Mouse (Mus musculus) layer of hippocampus, postnatal 25 days (tissue): ENCODE measurements around the gene H2-D1. TPM values are rescaled to one million over a fixed set of nuclear protein-coding genes. Genes with fewer than 3 reads are reported as not detected.
"Not testable (repeated sequence)": the region's sequence is repeated elsewhere in the genome, so short reads cannot be mapped to it uniquely, and the experiment has no call there.

Source experiments
- DNase-seq, 2 experiments: peaks; one replicate each; pipeline ENCODE4 v3.0.0; 2022; ENCODE audit warnings: mixed read lengths in 2 of 2, low spot score in 1 of 2; ENCODE audit errors: extremely low spot score in 1 of 2
- microRNA-seq, 2 experiments: library from miRNA; unstranded; fragments of <30 nt; microRNA quantifications; one replicate each; pipeline ENCODE4 v1.2.0; 2021
- total RNA-seq, 2 experiments: library from RNA; stranded (reverse); gene quantifications; 2 replicates each; pipeline ENCODE4 v1.2.3; 2021

Gene H2-D1
- total RNA-seq, 2 experiments from 2014 or later: 14.6 to 15.9 TPM

DNA sequence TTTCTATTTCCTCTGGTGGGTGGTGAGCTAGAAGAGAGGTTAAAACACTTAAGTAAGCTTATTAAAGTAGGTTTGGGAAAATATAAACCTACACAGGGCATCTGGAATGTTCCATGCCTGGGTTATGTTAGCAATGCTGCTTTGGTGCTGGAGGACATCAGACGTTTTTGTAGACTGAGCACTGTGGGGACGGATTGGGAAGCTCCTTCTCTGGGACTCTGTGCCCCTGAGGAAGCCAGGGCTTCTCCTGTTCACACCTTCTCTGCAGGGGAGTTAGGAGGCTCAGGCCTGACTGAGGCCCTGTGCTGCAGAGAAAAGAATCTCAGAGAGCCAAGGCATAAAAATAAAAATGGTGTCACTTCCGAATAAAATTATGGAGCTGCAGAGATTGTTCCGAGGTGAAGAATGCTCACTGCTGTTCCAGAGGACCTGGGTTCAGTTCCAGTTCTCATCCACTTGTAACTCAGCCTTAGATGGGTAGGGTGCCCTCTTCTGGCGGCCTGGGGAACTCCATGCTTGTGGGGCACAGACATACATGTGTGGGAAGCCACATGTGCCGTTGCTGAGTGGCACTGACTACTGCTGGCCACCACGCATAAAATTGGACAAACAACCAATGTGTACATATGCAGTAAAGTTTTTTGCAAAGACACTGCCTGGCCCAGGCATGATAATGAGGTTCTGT is 37.9 kb downstream of the H2-D1 start:
- not testable (repeated sequence) for DNase-seq

- peak; percentile 95 to 100 for DNase-seq
Observed at GRCm38 (mm10) chr17:35301645-35302258, 39.2 kb downstream of the H2-D1 start.

GRCm38 (mm10) chr17:35303271-35303670 is 40.7 kb downstream of the H2-D1 start:
- no peak for DNase-seq

GRCm38 (mm10) chr17:35303756-35304350 is 41.3 kb downstream of the H2-D1 start:
- no peak for DNase-seq

DNA sequence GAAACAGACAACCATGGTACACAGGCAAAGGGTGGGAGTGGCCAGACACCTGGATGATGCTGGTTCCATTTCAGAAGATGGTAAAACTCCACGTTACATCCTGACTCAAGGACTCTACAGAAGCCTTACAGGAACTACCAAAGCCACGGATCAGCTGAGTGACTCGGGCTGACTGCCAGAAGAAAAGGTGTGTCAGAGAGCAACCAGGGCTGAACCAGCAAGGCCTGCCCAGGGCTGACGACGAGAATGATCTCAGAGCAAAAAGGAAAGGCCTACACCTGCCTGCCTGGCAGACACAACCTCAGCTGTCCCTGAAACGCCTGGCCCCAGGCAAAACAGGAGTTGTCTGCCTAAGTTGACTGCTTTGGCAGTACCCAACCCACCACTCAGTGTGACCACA is 41.9 kb downstream of the H2-D1 start:
- DNase-seq: no peak

- not testable (repeated sequence) for DNase-seq
Observed at GRCm38 (mm10) chr17:35304921-35305320, 42.4 kb downstream of the H2-D1 start.

Small RNA genes within 50 kb of the gene (microRNA-seq; reads per million reads assigned to microRNA genes)
- 0.92 to 1.00 reads per million in 2 experiments for gene Mir6975
- 0 reads per million in 2 experiments for gene Mir8094

Other genes with a start within 250 kb of the H2-D1 start
- gene Vwa7, start 246.2 kb upstream of the H2-D1 start, total RNA-seq: under 1 TPM; 0.07 to 0.23 TPM
- gene Sapcd1, start 234.7 kb upstream of the H2-D1 start, total RNA-seq: 1 to 10 TPM in 1 of 2 experiments, under 1 TPM in 1; 0.64 to 1.1 TPM
- under 1 TPM; 0.62 to 0.82 TPM for gene Msh5, start 216.0 kb upstream of the H2-D1 start, total RNA-seq
- 10 to 100 TPM in 1 of 2 experiments, 1 to 10 TPM in 1; 9.7 to 10.1 TPM for gene Clic1, start 212.8 kb upstream of the H2-D1 start, total RNA-seq
- gene Ddah2, start 203.7 kb upstream of the H2-D1 start, total RNA-seq: 10 to 100 TPM; 19.5 to 20.7 TPM
- not detected for gene Ly6g6c, start 197.3 kb upstream of the H2-D1 start, total RNA-seq
- gene Mpig6b, start 196.5 kb upstream of the H2-D1 start, total RNA-seq: not detected
- 1 to 10 TPM; 4.1 to 4.3 TPM for gene Ly6g6e, start 185.8 kb upstream of the H2-D1 start, total RNA-seq
- gene Ly6g6d, start 184.7 kb upstream of the H2-D1 start, total RNA-seq: 1 to 10 TPM in 1 of 2 experiments, under 1 TPM in 1; 0.80 to 1.2 TPM
- gene Ly6g6f, start 177.1 kb upstream of the H2-D1 start, total RNA-seq: not detected
- 10 to 100 TPM; 97.9 to 98.1 TPM for gene Abhd16a, start 173.5 kb upstream of the H2-D1 start, total RNA-seq
- gene Ly6g5c, start 154.5 kb upstream of the H2-D1 start, total RNA-seq: not detected
- under 1 TPM; 0.42 to 0.54 TPM for gene Ly6g5b, start 147.3 kb upstream of the H2-D1 start, total RNA-seq
- gene Gpank1, start 141.3 kb upstream of the H2-D1 start, total RNA-seq: 10 to 100 TPM; 14.2 to 14.4 TPM
- gene Csnk2b, start 140.7 kb upstream of the H2-D1 start, total RNA-seq: 100 to 1,000 TPM; 179 to 181 TPM
- gene D17H6S53E, start 136.4 kb upstream of the H2-D1 start, total RNA-seq: 10 to 100 TPM; 27.0 to 27.3 TPM
- gene Apom, start 130.7 kb upstream of the H2-D1 start, total RNA-seq: not detected
- gene Bag6, start 127.6 kb upstream of the H2-D1 start, total RNA-seq: 100 to 1,000 TPM; 290 to 320 TPM
- 100 to 1,000 TPM; 302 to 353 TPM for gene Prrc2a, start 97.8 kb upstream of the H2-D1 start, total RNA-seq
- 10 to 100 TPM; 10.4 to 10.8 TPM for gene Aif1, start 86.7 kb upstream of the H2-D1 start, total RNA-seq
- 1 to 10 TPM; 8.1 to 8.9 TPM for gene Lst1, start 74.3 kb upstream of the H2-D1 start, total RNA-seq
- under 1 TPM; 0.42 to 0.54 TPM for gene Ltb, start 68.3 kb upstream of the H2-D1 start, total RNA-seq
- gene Tnf, start 60.7 kb upstream of the H2-D1 start, total RNA-seq: not detected
- gene Lta, start 57.4 kb upstream of the H2-D1 start, total RNA-seq: under 1 TPM in 1 of 2 experiments, not detected in 1; 0.20 TPM
- gene Gm16181, start 41.9 kb upstream of the H2-D1 start, total RNA-seq: not detected
- 100 to 1,000 TPM; 607 to 639 TPM for gene Atp6v1g2, start 29.1 kb upstream of the H2-D1 start, total RNA-seq
- 10 to 100 TPM; 13.7 to 14.8 TPM for gene Nfkbil1, start 26.9 kb upstream of the H2-D1 start, total RNA-seq
- gene Ddx39b, start 21.0 kb upstream of the H2-D1 start, total RNA-seq: 100 to 1,000 TPM; 213 to 229 TPM
- gene H2-Q1, start 57.7 kb downstream of the H2-D1 start, total RNA-seq: under 1 TPM in 1 of 2 experiments, not detected in 1; 0.42 TPM
- gene H2-Q2, start 79.5 kb downstream of the H2-D1 start, total RNA-seq: under 1 TPM in 1 of 2 experiments, not detected in 1; 0.44 TPM
- 1 to 10 TPM; 1.5 to 1.9 TPM for gene H2-Q4, start 116.9 kb downstream of the H2-D1 start, total RNA-seq
- not detected for gene H2-Q6, start 162.1 kb downstream of the H2-D1 start, total RNA-seq
- under 1 TPM; 0.10 to 0.38 TPM for gene H2-Q7, start 176.4 kb downstream of the H2-D1 start, total RNA-seq
- under 1 TPM in 1 of 2 experiments, not detected in 1; 0.09 TPM for gene H2-Q10, start 207.4 kb downstream of the H2-D1 start, total RNA-seq
- under 1 TPM in 1 of 2 experiments, not detected in 1; 0.26 TPM for gene Pou5f1, start 243.3 kb downstream of the H2-D1 start, total RNA-seq